Mouse (Mus musculus) liver, embryonic 16.5 days (tissue): ENCODE measurements around the gene Dcun1d4. TPM values are rescaled to one million over a fixed set of nuclear protein-coding genes. Genes with fewer than 3 reads are reported as not detected.
A peak's percentile ranks its signal among the peaks of the same experiment; 100 is the strongest.

Experiments
- ATAC-seq: fragments of 200-750 bp; cut with Nextera tagmentation; 2 replicates; pipeline ENCODE4 v1.8.0; 2017; ENCODE audit warnings: low read depth, mild to moderate bottlenecking, moderate number of reproducible peaks, moderate library complexity
- H3K27ac ChIP-seq: fragments of 300-500 bp; sonication (generic); 2 replicates; pipeline ENCODE4 v1.5.1; 2014; ENCODE audit warnings: mild to moderate bottlenecking, low read length
- H3K27me3 ChIP-seq: fragments of 300-500 bp; sonication (generic); 2 replicates; pipeline ENCODE4 v1.6.1; 2014; ENCODE audit warnings: low read depth, low read length, mixed read lengths; ENCODE audit not compliant: control insufficient read depth, insufficient read depth
- H3K36me3 ChIP-seq: fragments of 300-500 bp; sonication (generic); 2 replicates; pipeline ENCODE4 v1.6.1; 2014; ENCODE audit warnings: mild to moderate bottlenecking; ENCODE audit not compliant: control insufficient read depth, insufficient read depth
- H3K4me1 ChIP-seq: fragments of 300-500 bp; sonication (generic); 2 replicates; pipeline ENCODE4 v1.6.1; 2014; ENCODE audit warnings: low read depth, low read length, mixed read lengths; ENCODE audit not compliant: control insufficient read depth
- H3K4me2 ChIP-seq: fragments of 300-500 bp; sonication (generic); 2 replicates; pipeline ENCODE4 v1.6.1; 2014; ENCODE audit warnings: low read depth, low read length, mixed read lengths
- H3K4me3 ChIP-seq: fragments of 300-500 bp; sonication (generic); 2 replicates; pipeline ENCODE4 v1.5.1; 2014; ENCODE audit warnings: low read depth, mild to moderate bottlenecking, low read length
- H3K9ac ChIP-seq: fragments of 300-500 bp; sonication (generic); 2 replicates; pipeline ENCODE4 v1.6.1; 2014; ENCODE audit warnings: low read depth, low read length
- H3K9me3 ChIP-seq: fragments of 300-500 bp; sonication (generic); replicated peaks from 2 replicates; pipeline ENCODE4 v1.6.1; 2016; ENCODE audit warnings: low read length; ENCODE audit not compliant: control insufficient read depth
- WGBS: fragments of 180-500 bp; shearing (Covaris S2); extraction: QIAGEN DNeasy Blood & Tissue Kit; methylation state at CpG from one replicate; pipeline ENCODE4 v1.1.7; 2014; ENCODE audit not compliant: insufficient replicate concordance; 5-methylcytosine and 5-hydroxymethylcytosine counted together
- polyA plus RNA-seq: library from polyadenylated mRNA; unstranded; fragments of >200 nt; fragmentation: Nextera tagmentation; extraction: Ambion mirVana; gene quantifications from 2 replicates; pipeline ENCODE4 v1.2.1, GENCODE M21; 2015

The Dcun1d4 gene
- polyA plus RNA-seq, 1 experiment from 2014 or later, result 2.5 TPM

DNA sequence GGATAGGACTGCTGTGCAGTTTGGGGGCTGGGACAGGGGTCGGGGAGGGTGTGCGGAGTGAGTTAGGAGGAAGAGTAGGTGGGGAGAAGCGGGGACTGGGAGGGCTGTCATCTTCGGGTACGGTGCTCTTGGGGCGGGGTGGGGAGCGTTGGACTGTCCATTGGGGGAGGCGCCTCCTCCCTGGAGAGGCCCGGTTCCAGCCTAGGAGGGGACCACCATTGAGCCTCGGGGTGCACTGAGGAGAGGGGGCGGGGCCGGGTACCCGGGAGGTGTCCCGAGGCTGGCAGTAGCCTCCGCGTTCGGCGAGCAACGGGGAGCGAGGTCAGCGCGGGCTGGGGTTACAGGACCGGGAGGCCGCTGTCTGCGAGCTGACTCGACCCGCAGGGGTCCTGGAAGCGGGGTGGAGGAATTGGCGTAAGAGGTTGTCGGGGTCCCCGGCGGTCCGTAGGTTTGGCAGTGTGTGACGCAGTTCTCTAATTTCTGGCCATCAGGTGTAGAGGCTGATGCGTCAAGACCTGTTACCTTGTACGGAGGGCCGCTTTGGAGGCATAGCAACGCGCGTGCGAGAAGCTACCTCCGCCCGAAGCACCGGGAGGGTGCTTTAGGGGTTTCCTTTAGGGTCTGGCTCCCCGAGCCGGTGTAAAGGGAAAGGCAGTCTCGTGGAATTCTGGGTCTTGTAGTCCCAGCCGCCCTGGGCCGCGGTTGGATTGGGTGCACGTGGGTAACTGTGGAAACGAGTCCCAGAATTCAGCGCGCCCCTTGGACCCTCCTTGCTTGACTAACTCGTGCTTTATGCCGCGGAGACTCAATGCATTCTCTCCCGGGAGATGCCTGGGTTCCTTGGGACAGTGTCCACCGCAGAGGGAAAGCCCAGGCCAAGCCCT, 11.3 kb downstream of the Dcun1d4 start:
- H3K9ac ChIP-seq, result peak overlapping the region; percentile 66
- ATAC-seq, result peak; percentile 33
- peak overlapping the region; percentile 81 for H3K4me3 ChIP-seq
- WGBS, result under 1% methylated on average over 57 of the region's 59 CpGs
- H3K9me3 ChIP-seq, result no peaks in the 10 kb centered on the region
- peak overlapping the region; percentile 37; the same call in 1 of the 2 replicates for H3K27ac ChIP-seq
- H3K4me1 ChIP-seq, result peaks cover 12% of the 10 kb centered on the region
- no peaks in the 10 kb centered on the region for H3K36me3 ChIP-seq
- no peaks in the 10 kb centered on the region; the same call in 1 of the 2 replicates for H3K27me3 ChIP-seq
- peak overlapping the region; percentile 99 for H3K4me2 ChIP-seq

DNA sequence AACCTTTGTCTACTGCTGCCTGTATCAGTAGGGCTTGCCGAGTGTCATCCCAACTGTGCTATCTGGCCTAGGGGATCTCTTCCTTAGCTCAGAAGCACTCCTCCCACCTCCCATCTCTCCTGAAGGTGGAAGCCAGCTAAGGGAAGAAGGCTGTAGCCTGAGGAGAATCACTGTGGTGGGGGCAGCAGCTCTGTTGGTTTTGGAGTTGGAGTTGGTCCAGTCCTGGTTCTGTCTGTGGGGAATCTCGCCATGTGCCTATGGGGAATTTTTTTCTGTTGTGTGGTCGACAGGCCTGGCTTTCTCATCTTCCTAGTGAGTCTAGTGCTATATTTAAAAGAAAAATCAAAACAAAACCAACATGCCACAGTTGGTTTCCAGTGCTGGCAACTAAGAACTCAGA, 16.6 kb downstream of the Dcun1d4 start:
- ATAC-seq, result no peak
- Histone ChIP-seq H3K9me3 (no peaks in the 10 kb centered on the region), H3K9ac (no peak overlapping the region), H3K27me3 (no peaks in the 10 kb centered on the region), H3K4me3 (no peak overlapping the region), H3K36me3 (no peaks in the 10 kb centered on the region), H3K4me1 (peaks cover 4% of the 10 kb centered on the region), H3K4me2 (no peak overlapping the region), H3K27ac (no peak overlapping the region)
- WGBS, result 62% methylated on average over 3 of the region's 3 CpGs

DNA sequence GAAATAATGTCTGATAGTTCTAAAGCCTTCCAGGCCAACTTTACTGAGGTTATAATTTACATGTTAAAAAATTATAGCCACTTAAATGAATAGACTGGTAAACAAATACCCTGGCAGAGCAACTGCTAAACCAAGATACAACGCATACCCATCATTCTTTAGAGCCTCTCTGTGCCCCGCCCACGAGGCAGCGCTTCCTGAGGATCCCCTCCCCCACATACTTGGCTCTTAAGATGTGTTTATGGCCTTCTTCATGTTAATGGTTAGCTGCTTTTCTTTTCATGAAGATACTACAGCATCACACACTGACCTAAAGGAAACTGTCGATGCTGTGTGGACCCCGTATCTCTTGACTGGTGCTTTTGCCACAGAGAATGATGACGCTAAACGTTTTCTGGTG, 17.8 kb downstream of the Dcun1d4 start:
- no peaks in the 10 kb centered on the region for H3K36me3 ChIP-seq
- WGBS, result 61% methylated on average over 8 of the region's 8 CpGs
- no peaks in the 10 kb centered on the region for H3K27me3 ChIP-seq
- no peaks in the 10 kb centered on the region for H3K9me3 ChIP-seq
- H3K4me1 ChIP-seq, result no peaks in the 10 kb centered on the region; the same call in 1 of the 2 replicates
- no peak overlapping the region for H3K27ac ChIP-seq
- no peak overlapping the region for H3K4me2 ChIP-seq
- ATAC-seq, result no peak
- no peak overlapping the region for H3K9ac ChIP-seq
- no peak overlapping the region for H3K4me3 ChIP-seq

DNA sequence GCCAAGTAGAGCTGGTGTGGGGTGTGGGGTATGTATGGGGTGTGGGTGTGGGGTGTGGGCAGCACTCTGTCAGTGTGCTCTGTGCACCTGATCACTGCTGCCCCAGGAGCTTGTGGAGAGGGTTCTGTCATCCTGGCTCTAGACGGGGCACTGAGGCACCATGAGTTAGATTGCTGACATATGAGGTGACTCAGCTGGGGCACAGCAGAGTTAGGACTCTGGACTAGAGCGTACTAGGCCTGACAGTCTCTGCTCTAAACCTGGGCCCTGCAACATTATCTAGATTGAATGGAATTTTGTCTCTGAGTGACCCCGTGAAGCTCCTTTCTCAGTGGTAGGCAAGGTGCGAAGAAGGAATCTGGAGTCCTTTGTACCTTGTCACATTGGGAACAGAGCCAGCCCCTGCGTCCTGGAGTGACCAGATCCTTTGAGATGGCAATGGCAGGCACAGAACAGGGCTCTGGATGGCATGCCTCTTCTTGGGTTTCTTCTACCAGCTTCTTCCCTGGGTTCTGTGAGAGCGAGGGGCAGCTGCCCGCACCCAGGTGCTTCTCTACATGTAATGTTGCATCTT, 20.2 kb downstream of the Dcun1d4 start:
- no peaks in the 10 kb centered on the region for H3K9me3 ChIP-seq
- H3K27ac ChIP-seq, result no peak overlapping the region
- no peak overlapping the region for H3K4me2 ChIP-seq
- no peaks in the 10 kb centered on the region for H3K27me3 ChIP-seq
- no peak overlapping the region for H3K4me3 ChIP-seq
- no peaks in the 10 kb centered on the region; the same call in 1 of the 2 replicates for H3K4me1 ChIP-seq
- no peak overlapping the region for H3K9ac ChIP-seq
- H3K36me3 ChIP-seq, result no peaks in the 10 kb centered on the region
- peak; percentile 65; the same call in 1 of the 2 replicates for ATAC-seq
- 65% methylated on average over 7 of the region's 7 CpGs for WGBS

DNA sequence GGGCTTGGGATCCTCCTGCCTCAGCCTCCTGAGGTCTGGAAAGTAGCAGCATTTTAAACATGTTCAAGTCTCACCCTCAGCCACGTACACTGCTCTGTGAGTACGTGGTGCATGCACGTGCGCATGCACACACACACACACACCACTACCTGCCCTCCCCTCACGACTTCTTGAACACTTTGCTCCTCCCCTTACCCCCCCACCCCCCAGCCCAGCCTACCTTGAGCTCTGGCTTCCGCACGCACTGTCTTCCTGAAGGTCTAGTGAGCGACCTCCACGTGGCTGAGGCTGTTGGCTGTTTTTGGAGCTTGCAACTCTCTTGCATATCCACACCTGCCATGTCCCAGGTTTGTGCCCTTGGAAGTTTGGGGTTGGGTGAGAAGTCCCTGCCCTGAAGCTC, 21.6 kb downstream of the Dcun1d4 start:
- WGBS, result 77% methylated on average over 9 of the region's 9 CpGs
- H3K4me1 ChIP-seq, result no peaks in the 10 kb centered on the region; the same call in 1 of the 2 replicates
- no peak overlapping the region for H3K9ac ChIP-seq
- H3K4me2 ChIP-seq, result no peak overlapping the region
- ATAC-seq, result no peak
- H3K27ac ChIP-seq, result no peak overlapping the region
- no peaks in the 10 kb centered on the region for H3K36me3 ChIP-seq
- H3K27me3 ChIP-seq, result no peaks in the 10 kb centered on the region
- H3K4me3 ChIP-seq, result no peak overlapping the region
- no peaks in the 10 kb centered on the region for H3K9me3 ChIP-seq

DNA sequence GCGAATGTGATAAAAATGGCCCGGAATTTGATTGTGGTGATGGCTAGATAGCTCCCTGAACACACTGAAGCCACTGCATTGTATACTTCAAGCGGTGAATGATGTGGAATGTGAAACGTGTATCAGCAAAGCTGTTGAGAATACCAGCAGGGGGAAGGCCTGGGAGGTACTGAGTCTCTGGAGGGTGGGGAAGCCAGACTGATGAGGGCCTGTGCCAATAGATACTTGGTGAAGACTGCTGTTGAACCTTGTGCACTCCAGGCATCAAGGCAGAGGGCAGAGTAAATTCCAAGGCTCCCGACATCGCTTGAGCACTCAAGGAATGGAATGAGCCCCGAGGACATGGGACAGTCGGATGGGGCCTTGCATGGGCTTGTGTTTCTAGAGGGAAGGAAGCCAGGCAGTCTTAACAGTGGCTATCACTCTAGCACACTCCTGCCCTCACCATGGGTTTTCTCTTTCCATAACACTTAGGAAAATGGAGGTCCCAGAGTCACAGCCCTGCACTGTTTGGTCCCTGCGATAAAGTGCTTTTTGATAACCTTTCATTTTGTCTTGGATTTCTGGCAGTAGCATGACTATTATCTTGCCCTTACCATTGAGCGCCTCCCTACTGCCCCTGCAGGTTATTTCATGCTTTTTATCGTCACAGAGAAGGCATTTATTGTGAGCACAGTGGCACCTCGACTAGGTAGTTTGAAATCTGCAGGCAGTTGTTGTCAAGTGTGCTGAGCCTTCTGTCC, 22.4 kb downstream of the Dcun1d4 start:
- 64% methylated on average over 12 of the region's 12 CpGs for WGBS
- H3K9ac ChIP-seq, result no peak overlapping the region
- ATAC-seq, result 0 out of 2 replicates have a peak, but pooled peaks have one; percentile 16

DNA sequence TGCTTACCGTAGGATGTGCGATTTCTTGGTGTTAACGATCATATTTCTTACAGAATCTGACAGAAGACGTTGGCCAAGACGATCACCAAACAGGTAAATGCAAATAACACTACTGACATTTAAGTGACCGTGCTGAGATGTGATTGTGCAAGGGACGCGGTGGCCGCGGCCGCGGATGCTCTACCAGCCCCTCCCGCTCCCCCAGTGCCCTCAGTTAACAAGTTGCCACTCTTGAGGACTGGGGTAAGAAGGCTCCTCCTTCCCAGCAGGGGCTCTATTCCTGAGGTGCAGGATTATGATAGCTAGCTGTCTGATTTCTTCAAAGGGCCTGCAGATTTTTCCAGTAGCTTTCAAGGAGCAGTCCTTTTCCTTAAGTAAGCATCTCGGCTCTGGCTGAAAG, 30.3 kb downstream of the Dcun1d4 start:
- Histone ChIP-seq H3K4me1 (no peaks in the 10 kb centered on the region), H3K4me2 (no peak overlapping the region), H3K36me3 (no peaks in the 10 kb centered on the region), H3K4me3 (no peak overlapping the region), H3K27ac (no peak overlapping the region), H3K9ac (no peak overlapping the region), H3K9me3 (no peaks in the 10 kb centered on the region), H3K27me3 (no peaks in the 10 kb centered on the region)
- ATAC-seq, result no peak
- WGBS, result 79% methylated on average over 14 of the region's 14 CpGs

More for the DNA sequence above, 22.4 kb downstream of the Dcun1d4 start:
- Histone ChIP-seq H3K27ac (no peak overlapping the region), H3K4me3 (no peak overlapping the region), H3K4me1 (no peaks in the 10 kb centered on the region; the same call in 1 of the 2 replicates), H3K36me3 (no peaks in the 10 kb centered on the region), H3K4me2 (no peak overlapping the region), H3K27me3 (no peaks in the 10 kb centered on the region), H3K9me3 (no peaks in the 10 kb centered on the region)

DNA sequence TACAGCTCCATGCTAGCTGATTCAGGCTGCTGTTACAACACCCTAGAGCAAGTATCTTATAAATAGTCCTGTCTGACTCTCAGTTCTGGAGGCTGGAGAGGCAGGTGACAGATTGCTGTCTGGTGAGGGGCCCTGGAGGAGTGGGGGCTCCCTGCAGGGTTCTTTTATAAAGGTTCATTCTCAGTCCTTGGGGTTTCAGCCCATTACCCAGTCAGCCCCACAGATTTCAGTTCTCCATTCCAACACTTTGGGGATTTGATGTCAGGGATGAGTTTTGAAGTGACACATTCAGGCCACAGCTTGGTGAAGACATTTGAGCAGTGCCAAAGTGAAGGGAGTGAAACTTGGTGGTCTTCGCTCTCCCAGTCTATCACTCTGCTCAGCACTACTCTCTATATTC, 31.4 kb downstream of the Dcun1d4 start:
- no peaks in the 10 kb centered on the region for H3K9me3 ChIP-seq
- 81% methylated on average over 1 of the region's 1 CpGs for WGBS
- no peaks in the 10 kb centered on the region for H3K4me1 ChIP-seq
- H3K4me3 ChIP-seq, result no peak overlapping the region
- H3K9ac ChIP-seq, result no peak overlapping the region
- H3K36me3 ChIP-seq, result no peaks in the 10 kb centered on the region
- H3K27ac ChIP-seq, result no peak overlapping the region
- no peak for ATAC-seq
- no peak overlapping the region for H3K4me2 ChIP-seq
- no peaks in the 10 kb centered on the region for H3K27me3 ChIP-seq
